Mouse (Mus musculus): ENCODE data around the gene Kptn. TPM values are rescaled to one million over a fixed set of nuclear protein-coding genes. Genes with fewer than 3 reads are reported as not detected.

Gene Kptn
- polyA plus RNA-seq, 1 experiment from 2014 or later = 7.5 TPM

GRCm38 (mm10) chr7:16153522-16153921 lies 33.8 kb downstream of the Kptn start:
- ATAC-seq (peak; percentile 67), DNase-seq (peak; percentile 53)
- H3K4me2 ChIP-seq (ENCODE audit: low read depth, low read length) = no peak overlapping the region
- no peak overlapping the region for H3K9ac ChIP-seq (replicated peaks)
- WGBS (ENCODE audit: insufficient replicate concordance) = 17% methylated on average over 10 of the region's 10 CpGs
- H3K4me3 ChIP-seq (ENCODE audit: low read depth, low read length) = no peak overlapping the region
- H3K27ac ChIP-seq (ENCODE audit: low read depth) = no peak overlapping the region
- TF ChIP-seq EP300 (IDR thresholded peaks at IDR 0.05; ENCODE audit: low read depth) (no peak), CTCF (IDR thresholded peaks at IDR 0.05; ENCODE audit: low read depth) (peak; percentile 81)
- H3K27me3 ChIP-seq (ENCODE audit: insufficient read depth, low read length) = peaks cover 5% of the 10 kb centered on the region
- H3K36me3 ChIP-seq (replicated peaks; ENCODE audit: insufficient read depth, low read length) = no peaks in the 10 kb centered on the region
- H3K4me1 ChIP-seq (ENCODE audit: insufficient read depth) = no peaks in the 10 kb centered on the region
- no peaks in the 10 kb centered on the region for H3K9me3 ChIP-seq (ENCODE audit: low read length)

GRCm38 (mm10) chr7:16155132-16155872 lies 35.6 kb downstream of the Kptn start:
- Histone ChIP-seq H3K4me3 (ENCODE audit: low read depth, low read length) (no peak overlapping the region), H3K9ac (replicated peaks) (no peak overlapping the region), H3K4me1 (ENCODE audit: insufficient read depth) (no peaks in the 10 kb centered on the region), H3K27me3 (ENCODE audit: insufficient read depth, low read length) (peaks cover 19% of the 10 kb centered on the region), H3K27ac (ENCODE audit: low read depth) (no peak overlapping the region), H3K4me2 (ENCODE audit: low read depth, low read length) (no peak overlapping the region), H3K36me3 (replicated peaks; ENCODE audit: insufficient read depth, low read length) (no peaks in the 10 kb centered on the region), H3K9me3 (ENCODE audit: low read length) (no peaks in the 10 kb centered on the region)
- ATAC-seq (no peak), DNase-seq (no peak)
- 54% methylated on average over 9 of the region's 9 CpGs for WGBS (ENCODE audit: insufficient replicate concordance)
- no peak for TF ChIP-seq EP300 (IDR thresholded peaks at IDR 0.05; ENCODE audit: low read depth)

GRCm38 (mm10) chr7:16156105-16156714 lies 36.5 kb downstream of the Kptn start:
- TF ChIP-seq EP300 (IDR thresholded peaks at IDR 0.05; ENCODE audit: low read depth) (no peak), CTCF (IDR thresholded peaks at IDR 0.05; ENCODE audit: low read depth) (no peak)
- 48% methylated on average over 8 of the region's 8 CpGs for WGBS (ENCODE audit: insufficient replicate concordance)
- no peaks in the 10 kb centered on the region for H3K9me3 ChIP-seq (ENCODE audit: low read length)
- no peak overlapping the region for H3K27ac ChIP-seq (ENCODE audit: low read depth)
- DNase-seq (no peak), ATAC-seq (no peak)
- H3K27me3 ChIP-seq (ENCODE audit: insufficient read depth, low read length) = peaks cover 19% of the 10 kb centered on the region
- H3K4me3 ChIP-seq (ENCODE audit: low read depth, low read length) = no peak overlapping the region
- H3K9ac ChIP-seq (replicated peaks) = no peak overlapping the region
- H3K4me2 ChIP-seq (ENCODE audit: low read depth, low read length) = no peak overlapping the region
- H3K36me3 ChIP-seq (replicated peaks; ENCODE audit: insufficient read depth, low read length) = no peaks in the 10 kb centered on the region
- H3K4me1 ChIP-seq (ENCODE audit: insufficient read depth) = no peaks in the 10 kb centered on the region

GRCm38 (mm10) chr7:16158735-16159134 lies 39.0 kb downstream of the Kptn start:
- H3K9ac ChIP-seq (replicated peaks) = no peak overlapping the region
- ATAC-seq = no peak
- no peak for TF ChIP-seq EP300 (IDR thresholded peaks at IDR 0.05; ENCODE audit: low read depth)
- no peak for TF ChIP-seq CTCF (IDR thresholded peaks at IDR 0.05; ENCODE audit: low read depth)
- no peak overlapping the region for H3K4me3 ChIP-seq (ENCODE audit: low read depth, low read length)
- no peaks in the 10 kb centered on the region for H3K4me1 ChIP-seq (ENCODE audit: insufficient read depth)
- no peaks in the 10 kb centered on the region for H3K36me3 ChIP-seq (replicated peaks; ENCODE audit: insufficient read depth, low read length)
- H3K4me2 ChIP-seq (ENCODE audit: low read depth, low read length) = no peak overlapping the region
- no peak for DNase-seq
- H3K27me3 ChIP-seq (ENCODE audit: insufficient read depth, low read length) = peaks cover 19% of the 10 kb centered on the region
- no peak overlapping the region for H3K27ac ChIP-seq (ENCODE audit: low read depth)
- no peaks in the 10 kb centered on the region for H3K9me3 ChIP-seq (ENCODE audit: low read length)
- WGBS (ENCODE audit: insufficient replicate concordance) = 13% methylated on average over 31 of the region's 39 CpGs

- 50% methylated on average over 3 of the region's 3 CpGs for WGBS (ENCODE audit: insufficient replicate concordance)
- Histone ChIP-seq H3K4me3 (ENCODE audit: low read depth, low read length) (no peak overlapping the region), H3K36me3 (replicated peaks; ENCODE audit: insufficient read depth, low read length) (no peaks in the 10 kb centered on the region), H3K9me3 (ENCODE audit: low read length) (no peaks in the 10 kb centered on the region), H3K9ac (replicated peaks) (no peak overlapping the region), H3K4me2 (ENCODE audit: low read depth, low read length) (no peak overlapping the region), H3K27ac (ENCODE audit: low read depth) (no peak overlapping the region), H3K4me1 (ENCODE audit: insufficient read depth) (no peaks in the 10 kb centered on the region), H3K27me3 (ENCODE audit: insufficient read depth, low read length) (peaks cover 19% of the 10 kb centered on the region)
- peak; percentile 39 for DNase-seq
- no peak for TF ChIP-seq EP300 (IDR thresholded peaks at IDR 0.05; ENCODE audit: low read depth)
- TF ChIP-seq CTCF (IDR thresholded peaks at IDR 0.05; ENCODE audit: low read depth) = no peak
- ATAC-seq = no peak
Measured at GRCm38 (mm10) chr7:16160702-16161101, 41.0 kb downstream of the Kptn start.

GRCm38 (mm10) chr7:16161302-16161701 lies 41.6 kb downstream of the Kptn start:
- TF ChIP-seq EP300 (IDR thresholded peaks at IDR 0.05; ENCODE audit: low read depth) = no peak
- TF ChIP-seq CTCF (IDR thresholded peaks at IDR 0.05; ENCODE audit: low read depth) = no peak
- Histone ChIP-seq H3K4me1 (ENCODE audit: insufficient read depth) (no peaks in the 10 kb centered on the region), H3K27ac (ENCODE audit: low read depth) (no peak overlapping the region), H3K36me3 (replicated peaks; ENCODE audit: insufficient read depth, low read length) (no peaks in the 10 kb centered on the region), H3K4me3 (ENCODE audit: low read depth, low read length) (no peak overlapping the region), H3K4me2 (ENCODE audit: low read depth, low read length) (no peak overlapping the region), H3K27me3 (ENCODE audit: insufficient read depth, low read length) (peaks cover 19% of the 10 kb centered on the region), H3K9ac (replicated peaks) (no peak overlapping the region), H3K9me3 (ENCODE audit: low read length) (no peaks in the 10 kb centered on the region)
- DNase-seq (no peak), ATAC-seq (no peak)
- 86% methylated on average over 9 of the region's 9 CpGs for WGBS (ENCODE audit: insufficient replicate concordance)
